Mouse (Mus musculus) CH12.LX (cell line): ENCODE measurements at regions not wholly inside any gene's neighbourhood (a gene's known extent, or its start where the extent isn't known, plus 50 kb on each side); places are given as distances from the start of the nearest gene placed in this dataset.

Experiments
- DNase-seq: peaks from one replicate; pipeline ENCODE4 v3.0.0-alpha.2; 2013; ENCODE audit errors: extremely low read depth
- H3K27ac ChIP-seq: 2 replicates; pipeline ENCODE4 v1.5.1; 2012; ENCODE audit warnings: low read depth, mild to moderate bottlenecking, control low read depth, moderate library complexity; ENCODE audit not compliant: insufficient read depth
- H3K27me3 ChIP-seq: replicated peaks from 2 replicates; pipeline ENCODE3; 2012; ENCODE audit warnings: inconsistent platforms
- H3K36me3 ChIP-seq, 2 experiments: replicated peaks in 1 of 2; 2 replicates each; pipeline versions ENCODE3 to v1.6.1; 2012; ENCODE audit warnings: inconsistent platforms in 1 of 2, low read length in 1 of 2, mild to moderate bottlenecking in 1 of 2, mixed read lengths in 1 of 2, moderate library complexity in 1 of 2; ENCODE audit not compliant: control insufficient read depth in 1 of 2, insufficient read depth in 1 of 2
- H3K4me1 ChIP-seq, 2 experiments: 2 replicates each; pipeline ENCODE4 v1.6.1; 2012; ENCODE audit warnings: inconsistent platforms in 1 of 2, moderate library complexity in 1 of 2; ENCODE audit not compliant: insufficient read depth in 2 of 2, control insufficient read depth in 1 of 2
- H3K4me2 ChIP-seq: 2 replicates; pipeline ENCODE4 v1.6.1; 2012; ENCODE audit warnings: low read depth, mild to moderate bottlenecking, control low read depth; ENCODE audit not compliant: poor library complexity, insufficient read depth, severe bottlenecking
- H3K4me3 ChIP-seq, 3 experiments: fragments of 150-350 bp in 1 of 3; sonication (generic) in 1 of 3; replicated peaks in 1 of 3; 2 replicates each; pipeline versions ENCODE3 to v1.5.1; 2011 to 2012; ENCODE audit warnings: low read depth in 2 of 3, low read length in 2 of 3, mild to moderate bottlenecking in 2 of 3, moderate library complexity in 2 of 3, control low read depth in 1 of 3, improper control_type of control experiment in 1 of 3, inconsistent platforms in 1 of 3, mixed read lengths in 1 of 3; ENCODE audit not compliant: poor library complexity in 1 of 3
- H3K79me2 ChIP-seq: replicated peaks from 2 replicates; pipeline ENCODE4 v1.6.1; 2012; ENCODE audit warnings: mild to moderate bottlenecking, moderate library complexity; ENCODE audit not compliant: control insufficient read depth, poor library complexity, insufficient read depth, severe bottlenecking; ENCODE audit errors: extremely low read depth
- H3K9ac ChIP-seq: 2 replicates; pipeline ENCODE4 v1.6.1; 2012; ENCODE audit warnings: low read depth, mild to moderate bottlenecking, control low read depth, moderate library complexity; ENCODE audit not compliant: insufficient read depth
- H3K9me3 ChIP-seq: replicated peaks from 2 replicates; pipeline ENCODE3; 2012; ENCODE audit warnings: low read length, inconsistent platforms, mixed read lengths
- BHLHE40 ChIP-seq: IDR thresholded peaks from 2 replicates; pipeline ENCODE4 v1.6.1; 2011; ENCODE audit warnings: mild to moderate bottlenecking, low read depth, low read length, improper control_type of control experiment
- CHD2 ChIP-seq: IDR thresholded peaks from 2 replicates; pipeline ENCODE4 v1.6.1; 2011; ENCODE audit warnings: low read length, improper control_type of control experiment
- E2F4 ChIP-seq: IDR thresholded peaks from 2 replicates; pipeline ENCODE4 v1.6.1; 2011; ENCODE audit warnings: low read depth, low read length, improper control_type of control experiment; ENCODE audit not compliant: insufficient replicate concordance
- ELF1 ChIP-seq: IDR thresholded peaks from 2 replicates; pipeline ENCODE4 v1.6.1; 2014; ENCODE audit warnings: low read depth, mild to moderate bottlenecking, inconsistent platforms, low read length, improper control_type of control experiment
- EP300 ChIP-seq: IDR thresholded peaks from 2 replicates; pipeline ENCODE4 v1.6.1; 2011; ENCODE audit warnings: low read length, improper control_type of control experiment
- ETS1 ChIP-seq: conservative IDR thresholded peaks from 2 replicates; pipeline ENCODE4 v1.6.1; 2012; ENCODE audit warnings: low read depth, mild to moderate bottlenecking, inconsistent platforms, low read length, improper control_type of control experiment, moderate library complexity
- HCFC1 ChIP-seq: IDR thresholded peaks from 2 replicates; pipeline ENCODE4 v1.6.1; 2012; ENCODE audit warnings: low read depth, mild to moderate bottlenecking, inconsistent platforms, low read length, improper control_type of control experiment
- IRF4 ChIP-seq: IDR thresholded peaks from 2 replicates; pipeline ENCODE4 v1.6.1; 2014; ENCODE audit warnings: low read depth, mild to moderate bottlenecking, inconsistent platforms, low read length, improper control_type of control experiment
- JUN ChIP-seq: IDR thresholded peaks from 2 replicates; pipeline ENCODE4 v1.6.1; 2011; ENCODE audit warnings: low read depth, mild to moderate bottlenecking, low read length, improper control_type of control experiment, moderate library complexity; ENCODE audit not compliant: insufficient read depth
- JUND ChIP-seq: conservative IDR thresholded peaks from 2 replicates; pipeline ENCODE4 v1.6.1; 2011; ENCODE audit warnings: low read depth, low read length, improper control_type of control experiment
- MAFK ChIP-seq: IDR thresholded peaks from 2 replicates; pipeline ENCODE4 v1.6.1; 2011; ENCODE audit warnings: low read length, improper control_type of control experiment; ENCODE audit not compliant: insufficient replicate concordance
- MAX ChIP-seq: IDR thresholded peaks from 2 replicates; pipeline ENCODE4 v1.6.1; 2011; ENCODE audit warnings: low read length, improper control_type of control experiment
- MAZ ChIP-seq: IDR thresholded peaks from 2 replicates; pipeline ENCODE4 v1.6.1; 2012; ENCODE audit warnings: low read depth, mild to moderate bottlenecking, inconsistent platforms, low read length, improper control_type of control experiment, moderate library complexity
- MEF2A ChIP-seq: IDR thresholded peaks from 2 replicates; pipeline ENCODE4 v1.6.1; 2014; ENCODE audit warnings: low read depth, mild to moderate bottlenecking, inconsistent platforms, low read length, improper control_type of control experiment, borderline replicate concordance
- MYC ChIP-seq: IDR thresholded peaks from 2 replicates; pipeline ENCODE4 v1.6.1; 2011; ENCODE audit warnings: low read depth, mild to moderate bottlenecking, improper control_type of control experiment, low read length
- NELFE ChIP-seq: IDR thresholded peaks from 2 replicates; pipeline ENCODE4 v1.6.1; 2011; ENCODE audit warnings: low read depth, low read length, improper control_type of control experiment
- RAD21 ChIP-seq: IDR thresholded peaks from 2 replicates; pipeline ENCODE4 v1.6.1; 2011; ENCODE audit warnings: low read depth, mild to moderate bottlenecking, low read length, improper control_type of control experiment, moderate library complexity
- RCOR1 ChIP-seq: conservative IDR thresholded peaks from 2 replicates; pipeline ENCODE4 v1.6.1; 2012; ENCODE audit warnings: low read depth, mild to moderate bottlenecking, inconsistent platforms, low read length, improper control_type of control experiment
- SMC3 ChIP-seq: IDR thresholded peaks from 2 replicates; pipeline ENCODE4 v1.6.1; 2011; ENCODE audit warnings: low read depth, low read length, improper control_type of control experiment
- TBP ChIP-seq: conservative IDR thresholded peaks from 2 replicates; pipeline ENCODE4 v1.6.1; 2011; ENCODE audit warnings: low read depth, low read length, improper control_type of control experiment
- TCF12 ChIP-seq: IDR thresholded peaks from 2 replicates; pipeline ENCODE4 v1.6.1; 2014; ENCODE audit warnings: low read depth, mild to moderate bottlenecking, inconsistent platforms, low read length, improper control_type of control experiment
- UBTF ChIP-seq: IDR thresholded peaks from 2 replicates; pipeline ENCODE4 v1.6.1; 2012; ENCODE audit warnings: low read depth, mild to moderate bottlenecking, inconsistent platforms, low read length, improper control_type of control experiment, moderate library complexity
- USF2 ChIP-seq: conservative IDR thresholded peaks from 2 replicates; pipeline ENCODE4 v1.6.1; 2011; ENCODE audit warnings: low read depth, low read length, improper control_type of control experiment
- ZKSCAN1 ChIP-seq: IDR thresholded peaks from 2 replicates; pipeline ENCODE4 v1.6.1; 2012; ENCODE audit warnings: low read depth, inconsistent platforms, low read length, improper control_type of control experiment, borderline replicate concordance
- ZNF384 ChIP-seq: IDR thresholded peaks from 2 replicates; pipeline ENCODE4 v1.6.1; 2012; ENCODE audit warnings: low read depth, low read length, improper control_type of control experiment, inconsistent platforms
- dilution Hi-C: fragments of 300-500 bp; cut with MboI; formaldehyde crosslinking; loops from 2 replicates; pipeline ENCODE4 v1.14.3; 2020; ENCODE audit warnings: low sequenced_read_pairs; ENCODE audit not compliant: extremely low pct_unique_long_range_greater_than_20kb, extremely low pct_ligation_motif_present
- in situ Hi-C: fragments of 300-500 bp; cut with MboI; formaldehyde crosslinking; loops from 3 replicates; pipeline ENCODE4 v1.14.3; 2019; ENCODE audit warnings: low sequenced_read_pairs, low pct_ligation_motif_present, low pct_unique_long_range_greater_than_20kb, mixed read lengths

- TF ChIP-seq UBTF, result 0 out of 2 replicates have a peak, but pooled peaks have one; percentile 47
- TF ChIP-seq HCFC1, result no peak
- peak; percentile 96 for TF ChIP-seq JUN
- peak; percentile 77 for TF ChIP-seq BHLHE40
- no peak for TF ChIP-seq USF2
- peak; percentile 82 for TF ChIP-seq MYC
- peak; percentile 78 for TF ChIP-seq MAFK
- TF ChIP-seq NELFE, result no peak
- no peak for TF ChIP-seq ELF1
- peak; percentile 61; the same call in 1 of the 2 replicates for TF ChIP-seq CHD2
- peak; percentile 93 for TF ChIP-seq MEF2A
- TF ChIP-seq JUND, result peak; percentile 98
- TF ChIP-seq RAD21, result peak; percentile 11
- peak; percentile 63; the same call in 1 of the 2 replicates for TF ChIP-seq RCOR1
- TF ChIP-seq TCF12, result peak; percentile 90
- peak; percentile 87 for TF ChIP-seq ETS1
- peak; percentile 98 for TF ChIP-seq EP300
- TF ChIP-seq IRF4, result peak; percentile 98
- TF ChIP-seq ZKSCAN1, result no peak
- TF ChIP-seq ZNF384, result 0 out of 2 replicates have a peak, but pooled peaks have one; percentile 48
- no peak for TF ChIP-seq MAZ
- no peak for TF ChIP-seq E2F4
- TF ChIP-seq SMC3, result 0 out of 2 replicates have a peak, but pooled peaks have one; percentile 19
- TF ChIP-seq MAX, result 0 out of 2 replicates have a peak, but pooled peaks have one; percentile 41
- TF ChIP-seq TBP, result no peak
- H3K4me2 ChIP-seq, result peak overlapping the region; percentile 65
- peaks cover 32 to 58% of the 10 kb centered on the region in 2 experiments for H3K4me1 ChIP-seq
- no peaks in the 10 kb centered on the region for H3K79me2 ChIP-seq
- no peak overlapping the region for H3K4me3 ChIP-seq
- H3K27me3 ChIP-seq, result no peaks in the 10 kb centered on the region
- in situ Hi-C loops, result no loop called here
- H3K27ac ChIP-seq, result peak overlapping the region; percentile 16; the same call in 1 of the 2 replicates
- peak; percentile 89 for DNase-seq
- no peak overlapping the region for H3K9ac ChIP-seq
- no peaks in the 10 kb centered on the region for H3K9me3 ChIP-seq
- H3K36me3 ChIP-seq, result no peaks in the 10 kb centered on the region
- dilution Hi-C loops, result no loop called here
Measured at GRCm38 (mm10) chr13:107573499-107574355, 470.5 kb upstream of the Smim15 start.
